Comparison of ENCODE assay signal across 31 mouse cellular contexts in the genomic region with DNA sequence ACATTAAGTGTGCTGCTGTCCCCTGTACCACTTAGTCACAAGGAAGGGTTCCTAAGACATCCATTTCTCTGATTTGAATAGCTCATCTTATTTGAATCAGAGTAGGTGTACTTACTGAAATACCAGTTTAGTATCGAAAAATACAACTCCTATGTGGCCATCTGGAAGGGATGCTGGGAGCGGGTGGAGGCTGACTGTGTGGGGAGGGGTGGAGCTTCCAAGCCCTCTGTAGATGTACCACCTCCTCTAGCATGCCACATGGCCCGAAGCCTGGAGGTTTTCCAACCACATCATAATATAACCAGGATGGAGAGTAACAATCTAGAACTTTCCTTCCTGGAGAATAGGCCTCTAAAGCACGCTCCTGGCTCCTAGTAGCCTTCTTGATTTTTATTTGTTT. TPM values are rescaled to one million over a fixed set of nuclear protein-coding genes. Genes with fewer than 3 reads are reported as not detected.
DNase-seq lines count a peak whose midpoint lies in the region; ATAC-seq and TF ChIP-seq lines count a peak whose summit lies in the region.
"Had no signal": no experiment of that assay in that cellular context is flagged by ENCODE, and none has a peak within 500 bp of the region (broad histone marks: within the 10 kb centered on the region; RNA-seq: fewer than 3 reads in every experiment).

No protein-coding gene starts in this region.

- no peak overlapping the region for H3K9ac ChIP-seq in hindbrain, embryonic 13.5 days
- H3K9ac ChIP-seq: forebrain, embryonic 13.5 days; hindbrain, embryonic 12.5 days; intestine, embryonic 15.5 days had no signal

- WGBS in hindbrain, embryonic 13.5 days, result 83% methylated on average over 4 of the region's 4 CpGs

- no peak overlapping the region for H3K4me2 ChIP-seq in hindbrain, embryonic 13.5 days
- H3K4me2 ChIP-seq: forebrain, embryonic 13.5 days; heart, embryonic 11.5 days; hindbrain, embryonic 12.5 days; intestine, embryonic 15.5 days had no signal

- no peak overlapping the region for H3K4me3 ChIP-seq in layer of hippocampus, adult 2 months
- no peak overlapping the region for H3K4me3 ChIP-seq in hindbrain, embryonic 13.5 days
- H3K4me3 ChIP-seq: forebrain, embryonic 10.5 days; forebrain, embryonic 13.5 days; gastrocnemius, adult 2 months; hindbrain, embryonic 12.5 days; intestine, embryonic 15.5 days had no signal

- H3K9me3 ChIP-seq in hindbrain, embryonic 13.5 days, result no peaks in the 10 kb centered on the region
- H3K9me3 ChIP-seq: forebrain, embryonic 10.5 days; forebrain, embryonic 13.5 days; hindbrain, embryonic 12.5 days; intestine, embryonic 15.5 days had no signal

- H3K4me1 ChIP-seq in hindbrain, embryonic 13.5 days (replicated peaks), result peaks cover 19% of the 10 kb centered on the region

- H3K27ac ChIP-seq in layer of hippocampus, adult 2 months, result no peak overlapping the region
- H3K27ac ChIP-seq in hindbrain, embryonic 13.5 days, result no peak overlapping the region
- H3K27ac ChIP-seq: forebrain, embryonic 10.5 days; forebrain, embryonic 13.5 days; gastrocnemius, adult 2 months; hindbrain, embryonic 12.5 days; intestine, embryonic 15.5 days had no signal

- DNase-seq in layer of hippocampus, adult 2 months (ENCODE audit: low spot score in 2 of 2), result peak; percentile 27 to 47
- DNase-seq in layer of hippocampus, postnatal 10 days (ENCODE audit: low spot score in 2 of 2), result no peak
- peak; percentile 14 for DNase-seq in right cerebral cortex, adult 18-20 months
- DNase-seq in right cerebral cortex, postnatal 14 days, result no peak
- DNase-seq in brain, adult 2 months (ENCODE audit: low read depth, low spot score), result peak; percentile 66
- DNase-seq in adrenal gland, adult 2 months, result no peak
- DNase-seq: adrenal gland, postnatal 14 days; cerebellum, adult 18-20 months; cerebellum, adult 9-10 months; cerebellum, postnatal 14 days; gastrocnemius, adult 2 months; gastrocnemius, postnatal 14 days; heart, adult 11 months had no signal

- H3K27me3 ChIP-seq in hindbrain, embryonic 13.5 days, result no peaks in the 10 kb centered on the region
- H3K27me3 ChIP-seq: hindbrain, embryonic 12.5 days; intestine, embryonic 15.5 days; Patski had no signal

- ATAC-seq in hindbrain, embryonic 13.5 days (ENCODE audit: low FRiP score), result no peak
- ATAC-seq: CD4-positive, CD25-positive, alpha-beta regulatory T cell, adult 4 months; forebrain, embryonic 13.5 days; forebrain, embryonic 16.5 days; hindbrain, embryonic 16.5 days; intestine, embryonic 15.5 days; Patski had no signal

- no peaks in the 10 kb centered on the region for H3K36me3 ChIP-seq in hindbrain, embryonic 13.5 days
- H3K36me3 ChIP-seq: forebrain, embryonic 10.5 days; hindbrain, embryonic 12.5 days; intestine, embryonic 15.5 days had no signal

- no peak for TF ChIP-seq CTCF in layer of hippocampus, adult 2 months (conservative IDR thresholded peaks at IDR 0.05)

RNA-seq across cellular contexts. Expression of a gene that starts 6.5 kb away (rescaled TPM):
- total RNA-seq in layer of hippocampus, adult 2 months (2021), result not detected
- total RNA-seq in layer of hippocampus, postnatal 10 days (2021), result not detected
- polyA plus RNA-seq in hindbrain, embryonic 13.5 days (2015; fragmentation: Nextera tagmentation; extraction: Ambion mirVana), result 0.10 TPM in 2 replicates
- total RNA-seq in adrenal gland, adult 2 months (2021), result under 1 TPM; 0.17 to 0.38 TPM
- polyA plus RNA-seq in adrenal gland, adult 2 months (2012; rRNA removed), result not detected in 2 replicates
- total RNA-seq: gastrocnemius, adult 2 months; gastrocnemius, postnatal 14 days; gastrocnemius, postnatal 4 days; heart, adult 8-10 months; heart, postnatal 25 days; hematopoietic stem cell, adult 5-6 weeks; MEL had no signal
- polyA plus RNA-seq: C2C12; CD4-positive, CD25-positive, alpha-beta regulatory T cell, adult 4 months; forebrain, embryonic 10.5 days; heart, embryonic 11.5 days; heart, embryonic 14.5 days; heart, postnatal 0 days; hindbrain, embryonic 12.5 days had no signal

RNA-seq across cellular contexts. Expression of a gene that starts 40.9 kb away (rescaled TPM):
- 10 to 100 TPM; 56.4 to 61.1 TPM for total RNA-seq in layer of hippocampus, adult 2 months (2021)
- total RNA-seq in layer of hippocampus, postnatal 10 days (2021), result 10 to 100 TPM; 75.3 to 77.7 TPM
- 85.0 and 85.8 TPM in 2 replicates for polyA plus RNA-seq in hindbrain, embryonic 13.5 days (2015; fragmentation: Nextera tagmentation; extraction: Ambion mirVana)
- total RNA-seq in adrenal gland, adult 2 months (2021), result 100 to 1,000 TPM in 1 of 2 experiments, 10 to 100 TPM in 1; 67.7 to 105 TPM
- 25.9 and 34.3 TPM in 2 replicates for polyA plus RNA-seq in adrenal gland, adult 2 months (2012; rRNA removed)

Comparison
In these comparisons a context has a peak if more than half of its experiments do, and no peak if none do; other contexts are left out.
1. DNase-seq: peak in layer of hippocampus, adult 2 months (2 of 2), right cerebral cortex, adult 18-20 months (single experiment) and brain, adult 2 months (single experiment); none in layer of hippocampus, postnatal 10 days (0 of 2), right cerebral cortex, postnatal 14 days (single experiment) and adrenal gland, adult 2 months (single experiment).